Mouse (Mus musculus): ENCODE data around the gene Eml4. TPM values are rescaled to one million over a fixed set of nuclear protein-coding genes. Genes with fewer than 3 reads are reported as not detected.

Eml4 gene
- polyA plus RNA-seq (2015; fragmentation: Illumina TruSeq; extraction: RNeasy Lipid Tissue Mini Kit (QIAGEN cat#74804); ENCODE audit: insufficient read depth, low replicate concordance): 86.9 TPM

GRCm38 (mm10) chr17:83350379-83351091 lies at the start of gene Eml4:
TSS of gene Eml4 (plus strand) at chr17:83350931.

GRCm38 (mm10) chr17:83517280-83518015 lies 166.7 kb downstream of the Eml4 start, which contains the start of gene Cox7a2l:
TSS of gene Cox7a2l (minus strand) at chr17:83517330.

Other genes starting within 250 kb of the Eml4 start
- gene Pkdcc, start 135.6 kb upstream of the Eml4 start, polyA plus RNA-seq (2015; fragmentation: Illumina TruSeq; extraction: RNeasy Lipid Tissue Mini Kit (QIAGEN cat#74804); ENCODE audit: insufficient read depth, low replicate concordance): 7.1 TPM
- 451 TPM for gene Cox7a2l, start 166.4 kb downstream of the Eml4 start, polyA plus RNA-seq (2015; fragmentation: Illumina TruSeq; extraction: RNeasy Lipid Tissue Mini Kit (QIAGEN cat#74804); ENCODE audit: insufficient read depth, low replicate concordance)